Mouse (Mus musculus) cortical plate, adult 2 months (tissue): ENCODE results near the gene Id2. TPM values are rescaled to one million over a fixed set of nuclear protein-coding genes. Genes with fewer than 3 reads are reported as not detected.

Source experiments
- H3K27ac ChIP-seq: fragments of 200-500 bp; 2 replicates; pipeline ENCODE4 v1.5.1; 2012; ENCODE audit warnings: low read length, control low read depth, inconsistent platforms; ENCODE audit not compliant: insufficient read depth
- H3K4me1 ChIP-seq: fragments of 200-500 bp; 2 replicates; pipeline ENCODE4 v1.6.1; 2011; ENCODE audit warnings: low read length; ENCODE audit not compliant: control insufficient read depth, insufficient read depth
- H3K4me3 ChIP-seq: fragments of 200-500 bp; 2 replicates; pipeline ENCODE4 v1.5.1; 2011; ENCODE audit warnings: mild to moderate bottlenecking, low read length, control low read depth; ENCODE audit not compliant: insufficient read depth
- CTCF ChIP-seq: fragments of 200-500 bp; IDR thresholded peaks from 2 replicates; pipeline ENCODE4 v1.5.1; 2011; ENCODE audit warnings: mild to moderate bottlenecking, control low read depth, low read length; ENCODE audit not compliant: insufficient read depth; ENCODE audit errors: extremely low read depth
- POLR2A ChIP-seq: fragments of 200-500 bp; IDR thresholded peaks from 2 replicates; pipeline ENCODE4 v1.6.1; 2011; ENCODE audit warnings: mild to moderate bottlenecking, low read length, control low read depth; ENCODE audit not compliant: insufficient read depth; ENCODE audit errors: extremely low read depth
- polyA plus RNA-seq: library from polyadenylated mRNA; depleted of rRNA; stranded (reverse); fragments of >200 nt; gene quantifications from 2 replicates; pipeline ENCODE4 v1.2.3, GENCODE M21; 2012

Gene Id2
- polyA plus RNA-seq, 1 experiment, result 219 TPM

DNA sequence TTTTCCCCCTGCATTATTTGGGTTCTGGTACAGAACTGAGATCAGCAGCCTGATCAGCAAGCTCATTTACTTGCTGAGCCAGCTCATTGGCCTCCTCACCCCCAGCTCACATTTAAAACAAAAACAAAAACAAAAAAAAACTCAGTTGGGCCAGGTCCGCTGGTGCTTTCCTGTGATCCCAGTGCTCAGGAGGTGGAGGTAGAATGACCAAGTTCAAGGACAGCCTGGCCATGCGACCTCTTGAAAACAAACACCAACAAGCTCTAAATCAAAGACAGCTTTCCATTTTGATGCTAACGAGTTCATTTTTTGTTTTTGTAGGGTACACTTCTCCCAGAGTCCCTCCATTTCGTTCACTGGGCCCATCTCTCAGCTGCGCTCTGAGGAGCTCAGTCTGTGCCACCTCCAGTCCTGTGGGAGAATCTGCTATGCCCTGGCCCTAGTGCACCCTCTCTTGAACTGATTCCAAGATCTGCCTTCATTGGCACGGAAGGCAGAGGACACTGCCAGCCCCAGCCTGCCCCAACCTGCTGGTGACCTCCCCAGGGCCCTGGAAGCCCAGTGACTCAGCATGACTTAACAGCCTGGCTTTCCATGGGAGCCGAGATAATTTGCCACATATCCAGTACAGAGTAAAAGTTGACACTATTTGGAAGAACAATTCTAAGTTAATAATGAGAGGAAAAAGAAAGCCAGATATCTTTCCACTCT lies 13.2 kb upstream of the Id2 start:
- Histone ChIP-seq H3K27ac (no peak overlapping the region), H3K4me3 (no peak overlapping the region), H3K4me1 (no peaks in the 10 kb centered on the region)
- TF ChIP-seq CTCF, result no peak
- TF ChIP-seq POLR2A, result no peak

DNA sequence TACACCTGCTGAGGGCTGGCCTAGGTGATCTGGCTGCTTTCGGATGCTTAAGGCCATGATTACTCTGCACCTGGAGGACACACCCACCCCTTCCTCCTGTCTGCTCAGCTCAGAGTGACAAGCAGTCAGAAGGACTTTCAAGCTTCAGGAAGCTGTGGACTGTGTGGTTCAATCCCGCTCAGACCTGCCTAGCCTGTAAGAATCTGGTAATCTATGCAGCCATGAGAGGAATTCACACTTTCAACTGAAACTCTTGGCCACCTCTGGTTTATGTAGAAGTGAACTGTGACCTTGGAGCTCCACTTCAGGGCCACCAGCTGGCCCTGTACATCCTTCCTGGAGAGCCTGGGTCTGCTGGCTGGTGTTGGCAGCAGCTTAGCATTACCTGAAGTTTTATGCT lies 11.9 kb upstream of the Id2 start:
- no peak for TF ChIP-seq CTCF
- TF ChIP-seq POLR2A, result no peak
- Histone ChIP-seq H3K4me3 (no peak overlapping the region), H3K4me1 (no peaks in the 10 kb centered on the region), H3K27ac (no peak overlapping the region)

DNA sequence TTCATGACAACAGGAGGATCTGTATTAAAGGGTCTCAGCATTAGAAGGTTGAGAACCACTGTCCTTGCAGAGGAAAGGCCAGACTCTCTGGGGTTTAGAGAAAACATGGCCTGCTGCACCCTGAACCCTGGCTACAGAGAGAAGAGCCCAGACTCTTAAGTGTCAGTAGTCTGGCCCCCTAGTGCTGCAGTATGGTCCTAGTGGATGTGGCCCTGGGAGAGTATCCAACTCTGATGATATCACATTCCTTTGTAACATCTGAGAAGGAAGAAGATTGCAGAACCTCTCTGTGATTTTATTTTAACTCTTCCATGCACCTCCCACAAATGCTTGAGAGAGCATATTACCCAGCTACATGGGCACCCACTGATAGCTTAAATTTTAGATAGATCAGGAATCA lies 7.6 kb upstream of the Id2 start:
- Histone ChIP-seq H3K27ac (no peak overlapping the region), H3K4me3 (no peak overlapping the region), H3K4me1 (no peaks in the 10 kb centered on the region)
- TF ChIP-seq POLR2A, result no peak
- TF ChIP-seq CTCF, result no peak

DNA sequence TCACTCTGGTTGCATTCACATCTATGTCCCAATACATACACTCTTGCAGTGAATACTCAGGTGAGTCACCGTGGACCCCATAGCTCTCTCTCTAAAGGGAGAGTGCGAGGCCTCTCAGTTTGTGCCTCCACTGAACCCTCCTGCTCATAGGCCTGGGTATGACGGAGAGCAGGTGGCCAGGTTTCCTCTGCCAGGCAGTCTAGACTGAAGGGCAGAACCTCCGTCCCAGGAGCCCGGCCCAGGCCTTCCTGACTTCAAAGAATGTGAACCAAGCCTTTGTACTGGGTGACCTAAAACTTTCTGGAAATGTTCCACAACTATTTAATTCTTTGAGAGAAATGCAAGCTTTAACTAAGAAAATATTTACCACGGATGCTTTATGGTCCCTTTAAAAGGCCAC lies 7.0 kb upstream of the Id2 start:
- H3K4me1 ChIP-seq, result no peaks in the 10 kb centered on the region
- no peak for TF ChIP-seq POLR2A
- TF ChIP-seq CTCF, result no peak
- H3K27ac ChIP-seq, result no peak overlapping the region
- no peak overlapping the region for H3K4me3 ChIP-seq

DNA sequence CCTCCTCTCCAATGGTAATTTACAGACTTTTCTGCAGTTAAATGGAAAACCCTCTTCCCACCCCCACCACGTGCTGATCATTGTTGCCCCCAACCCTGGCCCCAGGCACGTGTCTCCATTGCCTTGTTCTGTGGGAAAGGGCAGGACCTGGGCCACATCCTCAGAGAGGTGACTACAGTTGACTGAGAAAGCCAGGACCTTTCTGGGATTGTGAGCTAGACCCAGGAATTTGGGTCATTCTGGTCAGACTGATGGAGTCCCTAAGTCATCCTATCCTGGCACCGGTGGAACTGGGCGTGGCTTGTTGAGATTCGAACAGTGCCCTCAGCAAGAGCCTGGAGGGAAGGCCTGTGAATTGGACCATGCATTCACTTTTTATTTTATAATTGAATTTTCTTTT lies 4.4 kb upstream of the Id2 start:
- no peak overlapping the region; the same call in 1 of the 2 replicates for H3K4me3 ChIP-seq
- no peak overlapping the region; the same call in 1 of the 2 replicates for H3K27ac ChIP-seq
- TF ChIP-seq CTCF (no peak), POLR2A (no peak)
- no peaks in the 10 kb centered on the region; the same call in 1 of the 2 replicates for H3K4me1 ChIP-seq

DNA sequence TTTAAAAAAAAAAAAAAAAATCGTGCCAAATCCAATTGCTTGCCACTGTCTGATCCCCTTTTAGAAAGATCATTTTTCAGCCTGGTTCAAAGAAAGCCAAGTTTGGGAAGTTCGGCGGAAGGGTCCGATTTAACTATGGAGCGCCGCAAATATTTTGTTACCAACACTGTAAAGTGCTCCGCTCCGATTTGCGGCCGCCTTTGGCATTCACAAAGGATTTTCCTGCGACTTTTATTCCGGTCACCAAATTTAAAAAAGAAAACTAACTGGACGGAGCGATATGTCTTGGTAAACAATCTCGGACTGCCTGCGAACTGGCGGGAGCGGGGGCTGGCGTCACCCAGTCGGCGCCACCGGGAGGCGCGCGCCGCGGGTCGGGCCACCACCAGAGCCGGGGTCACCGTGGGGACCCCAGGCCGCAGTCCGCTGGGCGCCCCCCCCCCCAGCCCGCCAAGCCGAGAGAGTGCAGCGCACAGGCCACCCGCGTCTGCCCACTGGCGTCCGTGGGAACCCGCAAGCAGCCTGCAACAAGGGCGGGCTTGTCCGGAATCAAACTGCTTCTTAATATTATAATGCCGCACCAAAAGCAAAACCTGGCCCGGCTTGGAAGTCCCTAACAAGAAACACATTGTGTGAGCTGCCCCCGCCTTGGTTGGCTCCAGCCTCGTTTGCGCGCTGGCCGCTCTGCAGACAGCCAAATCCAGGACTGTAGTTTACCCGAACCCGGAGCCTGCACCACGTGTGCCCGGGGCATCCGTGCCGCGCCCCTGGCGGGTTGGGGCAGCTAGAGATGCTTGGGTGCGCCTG lies 3.7 kb upstream of the Id2 start:
- no peaks in the 10 kb centered on the region; the same call in 1 of the 2 replicates for H3K4me1 ChIP-seq
- H3K27ac ChIP-seq, result peak overlapping the region; percentile 69
- TF ChIP-seq POLR2A, result no peak
- TF ChIP-seq CTCF, result no peak
- H3K4me3 ChIP-seq, result peak overlapping the region; percentile 70

DNA sequence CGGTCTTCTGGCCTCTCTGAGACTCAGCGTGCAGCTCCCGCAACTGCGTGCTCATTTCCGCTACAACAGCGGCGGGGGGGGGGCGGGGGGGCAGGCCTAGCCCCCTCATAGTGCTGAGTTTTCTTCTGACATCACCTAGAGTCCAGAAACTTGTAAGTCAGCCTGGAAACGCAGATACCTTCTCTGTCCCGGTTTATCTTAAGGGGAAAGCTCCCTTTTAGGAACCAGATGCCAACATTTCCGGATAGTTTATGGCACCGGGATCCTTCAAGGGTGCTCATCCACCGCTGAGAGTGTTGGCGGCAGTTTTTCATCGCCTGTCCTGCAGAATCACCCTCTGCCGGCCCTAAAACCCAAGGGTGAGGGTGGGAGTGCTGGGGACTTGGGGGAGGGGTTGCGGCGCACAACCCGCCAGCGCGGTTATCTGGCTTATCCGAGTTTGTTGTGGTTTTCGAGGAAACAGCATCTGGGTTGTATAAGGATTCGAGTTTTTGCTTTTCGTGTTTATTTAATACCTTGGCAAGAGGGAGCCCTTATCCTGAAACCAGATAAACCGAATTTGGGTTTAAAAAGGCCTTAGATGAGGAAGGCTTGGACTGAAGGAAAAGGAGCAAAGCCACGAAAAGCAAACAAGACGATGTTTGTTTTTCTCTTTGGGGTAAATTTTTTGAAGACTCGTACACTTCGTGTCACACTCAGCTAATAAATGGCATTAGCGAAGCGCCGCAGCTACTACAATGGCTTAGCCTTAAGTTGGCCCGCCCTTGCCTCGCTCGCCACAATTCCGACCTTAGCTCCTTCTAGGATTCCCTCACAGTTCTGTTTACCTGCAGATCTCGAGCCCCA lies 2.8 kb upstream of the Id2 start:
- H3K27ac ChIP-seq, result peak overlapping the region; percentile 69
- H3K4me3 ChIP-seq, result peak overlapping the region; percentile 70
- TF ChIP-seq CTCF, result no peak
- no peak for TF ChIP-seq POLR2A
- no peaks in the 10 kb centered on the region; the same call in 1 of the 2 replicates for H3K4me1 ChIP-seq

DNA sequence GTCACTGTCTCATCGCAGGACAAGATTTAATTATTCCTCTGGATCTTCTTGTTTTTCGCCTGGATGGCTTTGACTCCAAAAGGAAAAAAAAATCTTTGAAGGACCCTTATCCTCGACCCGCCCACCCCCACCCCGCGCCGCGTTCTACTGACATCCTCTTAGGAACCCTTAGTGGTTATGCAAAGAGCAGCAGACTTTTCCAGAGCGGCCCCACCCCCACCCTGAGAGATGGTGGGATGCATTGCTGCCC lies 2.3 kb upstream of the Id2 start:
- TF ChIP-seq POLR2A, result no peak
- no peak for TF ChIP-seq CTCF
- Histone ChIP-seq H3K4me1 (no peaks in the 10 kb centered on the region; the same call in 1 of the 2 replicates), H3K4me3 (peak overlapping the region; percentile 70), H3K27ac (peak overlapping the region; percentile 96)

DNA sequence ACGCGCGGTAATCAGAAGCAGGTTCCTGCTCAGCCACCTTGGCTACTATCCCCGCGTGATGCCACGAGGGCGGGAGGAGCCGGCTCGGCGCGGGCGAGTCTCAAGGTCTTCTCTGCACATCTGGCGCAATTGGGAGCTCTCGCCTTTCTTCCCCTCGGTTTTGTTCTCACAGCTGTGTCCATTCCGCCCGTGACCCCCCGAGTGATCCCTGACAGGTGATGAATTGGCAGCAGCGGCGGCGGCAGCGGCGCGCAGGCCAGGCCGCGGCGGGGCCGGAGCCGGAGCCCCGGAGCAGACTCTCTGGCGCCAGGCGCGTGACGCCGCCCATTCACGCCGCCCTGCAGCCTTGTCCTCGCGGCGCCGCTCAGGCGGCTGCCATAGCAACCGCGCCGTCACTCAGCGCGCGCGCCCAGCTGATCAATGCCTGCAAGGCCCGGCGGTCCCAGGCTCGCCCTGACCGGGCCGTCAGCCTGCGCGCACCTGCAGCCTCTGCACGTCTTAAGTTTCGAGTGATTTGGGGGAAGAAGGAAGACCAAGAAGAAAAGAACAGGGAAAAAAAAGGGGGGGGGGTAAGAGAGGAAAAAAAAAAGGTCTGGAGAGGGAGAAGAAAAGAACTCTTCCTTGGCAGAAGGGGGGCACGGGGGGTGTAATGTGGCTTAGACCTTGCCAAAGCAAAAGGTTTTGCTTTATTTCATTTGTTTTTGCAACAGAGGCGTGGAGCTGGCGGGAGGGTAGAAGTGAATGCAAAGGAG lies 1.8 kb upstream of the Id2 start:
- Histone ChIP-seq H3K4me3 (peak overlapping the region; percentile 70), H3K4me1 (no peaks in the 10 kb centered on the region; the same call in 1 of the 2 replicates), H3K27ac (peak overlapping the region; percentile 100)
- TF ChIP-seq POLR2A, result peak; percentile 29; the same call in 1 of the 2 replicates
- TF ChIP-seq CTCF, result no peak
